ENCODE assay signal across 15 mouse cellular contexts in the genomic region with DNA sequence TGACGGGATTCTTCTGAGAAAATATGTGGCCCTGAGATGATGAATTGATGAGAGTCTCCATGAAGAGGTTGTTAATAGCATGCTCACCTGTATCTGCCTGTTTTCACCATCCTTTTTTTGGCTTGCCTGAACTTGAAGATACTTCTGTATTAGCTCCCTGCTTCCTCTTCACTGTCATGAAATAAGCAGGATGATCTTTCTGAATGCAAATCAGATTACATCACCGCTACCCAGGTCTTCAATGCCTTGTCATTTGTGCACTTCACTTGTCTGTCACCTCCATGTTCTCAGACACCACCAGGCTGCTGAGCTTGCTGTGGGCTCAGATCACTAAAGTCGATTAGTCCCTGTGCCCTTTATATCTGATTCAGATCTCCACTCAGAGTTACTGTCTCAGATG.
"Had no signal": no experiment of that assay in that cellular context is flagged by ENCODE, and none has a peak within 500 bp of the region (broad histone marks: within the 10 kb centered on the region; RNA-seq: fewer than 3 reads in every experiment).

No protein-coding gene starts in this region.

- DNase-seq: liver, postnatal 0 days; lung, adult 2 months; lung, postnatal 14 days; lung, postnatal 36 days; right cerebral cortex, postnatal 14 days; thymus, adult 2 months; thymus, postnatal 36 days had no signal

- H3K27ac ChIP-seq: liver, embryonic 15.5 days; lung, embryonic 15.5 days; midbrain, embryonic 13.5 days; midbrain, embryonic 15.5 days; neural tube, embryonic 12.5 days; stomach, embryonic 15.5 days; stomach, postnatal 0 days had no signal

- H3K4me3 ChIP-seq: liver, embryonic 15.5 days; lung, embryonic 15.5 days; megakaryocyte, embryonic 14.5 days; midbrain, embryonic 13.5 days; midbrain, embryonic 15.5 days; neural tube, embryonic 12.5 days; stomach, embryonic 15.5 days had no signal

- H3K36me3 ChIP-seq: liver, embryonic 15.5 days; lung, embryonic 15.5 days; midbrain, embryonic 13.5 days; midbrain, embryonic 15.5 days; neural tube, embryonic 12.5 days; stomach, embryonic 15.5 days had no signal
